Mouse (Mus musculus) heart, embryonic 13.5 days (tissue): Measurements from ENCODE around the gene Rinl. TPM values are rescaled to one million over a fixed set of nuclear protein-coding genes. Genes with fewer than 3 reads are reported as not detected.

Experiments used
- ATAC-seq: fragments of 200-750 bp; cut with Nextera tagmentation; 2 replicates; pipeline ENCODE4 v1.8.0; 2017; ENCODE audit warnings: moderate TSS enrichment; ENCODE audit not compliant: insufficient number of reproducible peaks, low FRiP score, low TSS enrichment; ENCODE audit errors: extremely low read depth
- H3K27ac ChIP-seq: fragments of 300-500 bp; sonication (generic); replicated peaks from 2 replicates; pipeline ENCODE4 v1.5.1; 2015; ENCODE audit warnings: moderate library complexity, mild to moderate bottlenecking, inconsistent platforms
- H3K27me3 ChIP-seq: fragments of 300-500 bp; sonication (generic); replicated peaks from 2 replicates; pipeline ENCODE4 v1.6.1; 2015; ENCODE audit warnings: mild to moderate bottlenecking, inconsistent platforms
- H3K36me3 ChIP-seq: fragments of 300-500 bp; sonication (generic); 2 replicates; pipeline ENCODE4 v1.6.1; 2015; ENCODE audit warnings: mild to moderate bottlenecking, inconsistent platforms
- H3K4me1 ChIP-seq: fragments of 300-500 bp; sonication (generic); 2 replicates; pipeline ENCODE4 v1.6.1; 2015; ENCODE audit warnings: inconsistent platforms
- H3K4me2 ChIP-seq: fragments of 300-500 bp; sonication (generic); 2 replicates; pipeline ENCODE4 v1.6.1; 2015; ENCODE audit warnings: inconsistent platforms, mild to moderate bottlenecking, moderate library complexity
- H3K4me3 ChIP-seq: fragments of 300-500 bp; sonication (generic); 2 replicates; pipeline ENCODE4 v1.5.1; 2015; ENCODE audit warnings: moderate library complexity, mild to moderate bottlenecking, inconsistent platforms
- H3K9ac ChIP-seq: fragments of 300-500 bp; sonication (generic); 2 replicates; pipeline ENCODE4 v1.6.1; 2015; ENCODE audit warnings: inconsistent platforms, mild to moderate bottlenecking, moderate library complexity
- H3K9me3 ChIP-seq: fragments of 300-500 bp; sonication (generic); 2 replicates; pipeline ENCODE4 v1.6.1; 2016; ENCODE audit warnings: inconsistent platforms
- WGBS: fragments of 180-500 bp; shearing (Covaris S2); methylation state at CpG from one replicate; pipeline ENCODE4 v1.1.7; 2015; ENCODE audit warnings: mixed read lengths; 5-methylcytosine and 5-hydroxymethylcytosine counted together
- polyA plus RNA-seq: library from polyadenylated mRNA; unstranded; fragments of >200 nt; fragmentation: Nextera tagmentation; extraction: Ambion mirVana; gene quantifications from 2 replicates; pipeline ENCODE4 v1.2.1, GENCODE M21; 2015

Rinl gene
- polyA plus RNA-seq, 1 experiment from 2014 or later: 2.7 TPM

- H3K27ac ChIP-seq: peak overlapping the region; percentile 60
Observed at GRCm38 (mm10) chr7:28796562-28796975, 7.8 kb downstream of the Rinl start.

GRCm38 (mm10) chr7:28799994-28800393 is 11.2 kb downstream of the Rinl start:
- no peaks in the 10 kb centered on the region for H3K9me3 ChIP-seq
- WGBS: 84% methylated on average over 9 of the region's 9 CpGs
- no peak for ATAC-seq

More at GRCm38 (mm10) chr7:28796562-28796975, 7.8 kb downstream of the Rinl start:
- Histone ChIP-seq H3K4me2 (peak overlapping the region; percentile 62), H3K27me3 (no peaks in the 10 kb centered on the region), H3K4me1 (peaks cover 24% of the 10 kb centered on the region), H3K36me3 (no peaks in the 10 kb centered on the region), H3K9me3 (no peaks in the 10 kb centered on the region), H3K4me3 (peak overlapping the region; percentile 34), H3K9ac (peak overlapping the region; percentile 77)
- ATAC-seq: peak; percentile 51
- WGBS: 11% methylated on average over 32 of the region's 32 CpGs

GRCm38 (mm10) chr7:28801451-28801850 is 12.7 kb downstream of the Rinl start:
- no peak overlapping the region for H3K4me2 ChIP-seq
- H3K9me3 ChIP-seq: no peaks in the 10 kb centered on the region
- H3K9ac ChIP-seq: no peak overlapping the region
- ATAC-seq: no peak
- H3K27ac ChIP-seq: peak overlapping the region; percentile 95
- WGBS: 72% methylated on average over 3 of the region's 3 CpGs
- H3K36me3 ChIP-seq: no peaks in the 10 kb centered on the region
- no peak overlapping the region for H3K4me3 ChIP-seq
- no peaks in the 10 kb centered on the region for H3K27me3 ChIP-seq
- H3K4me1 ChIP-seq: peaks cover 40% of the 10 kb centered on the region

More at GRCm38 (mm10) chr7:28799994-28800393, 11.2 kb downstream of the Rinl start:
- Histone ChIP-seq H3K4me3 (no peak overlapping the region), H3K4me2 (no peak overlapping the region), H3K9ac (no peak overlapping the region), H3K27ac (no peak overlapping the region), H3K36me3 (no peaks in the 10 kb centered on the region), H3K4me1 (peaks cover 51% of the 10 kb centered on the region), H3K27me3 (no peaks in the 10 kb centered on the region)

GRCm38 (mm10) chr7:28801901-28802670 is 13.3 kb downstream of the Rinl start:
- Histone ChIP-seq H3K4me1 (peaks cover 37% of the 10 kb centered on the region), H3K27me3 (no peaks in the 10 kb centered on the region), H3K9ac (peak overlapping the region; percentile 71), H3K4me3 (peak overlapping the region; percentile 9; the same call in 1 of the 2 replicates), H3K27ac (peak overlapping the region; percentile 95), H3K36me3 (no peaks in the 10 kb centered on the region), H3K4me2 (peak overlapping the region; percentile 54), H3K9me3 (no peaks in the 10 kb centered on the region)
- ATAC-seq: no peak
- 31% methylated on average over 10 of the region's 10 CpGs for WGBS

GRCm38 (mm10) chr7:28802846-28803588 is 14.2 kb downstream of the Rinl start:
- peaks cover 42% of the 10 kb centered on the region for H3K4me1 ChIP-seq
- peak overlapping the region; percentile 9; the same call in 1 of the 2 replicates for H3K4me3 ChIP-seq
- ATAC-seq: peak; percentile 56; the same call in 1 of the 2 replicates
- H3K27me3 ChIP-seq: no peaks in the 10 kb centered on the region
- no peaks in the 10 kb centered on the region for H3K36me3 ChIP-seq
- H3K9me3 ChIP-seq: no peaks in the 10 kb centered on the region
- WGBS: 9% methylated on average over 10 of the region's 10 CpGs
- H3K4me2 ChIP-seq: peak overlapping the region; percentile 54
- peak overlapping the region; percentile 71 for H3K9ac ChIP-seq
- peak overlapping the region; percentile 95 for H3K27ac ChIP-seq

GRCm38 (mm10) chr7:28803756-28804155 is 15.0 kb downstream of the Rinl start:
- Histone ChIP-seq H3K9me3 (no peaks in the 10 kb centered on the region), H3K4me3 (no peak overlapping the region), H3K4me2 (no peak overlapping the region), H3K27me3 (no peaks in the 10 kb centered on the region), H3K9ac (peak overlapping the region; percentile 71; the same call in 1 of the 2 replicates), H3K27ac (peak overlapping the region; percentile 95), H3K36me3 (no peaks in the 10 kb centered on the region), H3K4me1 (peaks cover 45% of the 10 kb centered on the region)
- 35% methylated on average over 4 of the region's 4 CpGs for WGBS
- ATAC-seq: no peak

- Histone ChIP-seq H3K27me3 (no peaks in the 10 kb centered on the region), H3K9me3 (no peaks in the 10 kb centered on the region), H3K27ac (no peak overlapping the region), H3K4me3 (no peak overlapping the region), H3K4me2 (no peak overlapping the region), H3K4me1 (peaks cover 37% of the 10 kb centered on the region), H3K36me3 (peaks cover 3% of the 10 kb centered on the region), H3K9ac (no peak overlapping the region)
- 89% methylated on average over 4 of the region's 4 CpGs for WGBS
- no peak for ATAC-seq
Observed at GRCm38 (mm10) chr7:28806869-28807268, 18.1 kb downstream of the Rinl start.

- WGBS: 47% methylated on average over 6 of the region's 8 CpGs
- no peak for ATAC-seq
Observed at GRCm38 (mm10) chr7:28807641-28808220, 19.0 kb downstream of the Rinl start.

GRCm38 (mm10) chr7:28808221-28808941 is 19.6 kb downstream of the Rinl start, which contains the start of gene Hnrnpl:
Gene Hnrnpl, plus strand, starts transcription at chr7:28808541.
- ATAC-seq: peak; percentile 0; the same call in 1 of the 2 replicates
- peak within 1 kb of the TSS; percentile 98 for H3K9ac ChIP-seq
- peak within 1 kb of the TSS; percentile 100 for H3K27ac ChIP-seq
- 2% methylated on average over 35 of the region's 35 CpGs for WGBS
- peaks cover 37% of the 10 kb centered on the region for H3K4me1 ChIP-seq
- H3K27me3 ChIP-seq: no peaks in the 10 kb centered on the region
- peak within 1 kb of the TSS; percentile 98 for H3K4me2 ChIP-seq
- H3K9me3 ChIP-seq: no peaks in the 10 kb centered on the region
- H3K36me3 ChIP-seq: peaks cover 18% of the 10 kb centered on the region
- peak within 1 kb of the TSS; percentile 86 for H3K4me3 ChIP-seq

More at GRCm38 (mm10) chr7:28807641-28808220, 19.0 kb downstream of the Rinl start:
- peaks cover 37% of the 10 kb centered on the region for H3K4me1 ChIP-seq
- H3K9ac ChIP-seq: peak overlapping the region; percentile 98
- peak overlapping the region; percentile 100 for H3K27ac ChIP-seq
- no peaks in the 10 kb centered on the region for H3K9me3 ChIP-seq
- no peaks in the 10 kb centered on the region for H3K27me3 ChIP-seq
- peak overlapping the region; percentile 86 for H3K4me3 ChIP-seq
- peak overlapping the region; percentile 98 for H3K4me2 ChIP-seq
- H3K36me3 ChIP-seq: peaks cover 11% of the 10 kb centered on the region

- under 1% methylated on average over 29 of the region's 32 CpGs for WGBS
- Histone ChIP-seq H3K4me3 (peak overlapping the region; percentile 86), H3K27me3 (no peaks in the 10 kb centered on the region), H3K4me2 (peak overlapping the region; percentile 98), H3K27ac (peak overlapping the region; percentile 100), H3K4me1 (peaks cover 37% of the 10 kb centered on the region), H3K36me3 (peaks cover 24% of the 10 kb centered on the region), H3K9me3 (no peaks in the 10 kb centered on the region), H3K9ac (peak overlapping the region; percentile 98)
- peak; percentile 68 for ATAC-seq
Observed at GRCm38 (mm10) chr7:28808957-28809393, 20.2 kb downstream of the Rinl start.
